ENCODE assay signal across 24 mouse cellular contexts in genomic region chr9:106296637-106297174, GRCm38 (mm10). TPM values are rescaled to one million over a fixed set of nuclear protein-coding genes. Genes with fewer than 3 reads are reported as not detected.
DNase-seq lines count a peak whose midpoint lies in the region; ATAC-seq and TF ChIP-seq lines count a peak whose summit lies in the region.
"Had no signal": no experiment of that assay in that cellular context is flagged by ENCODE, and none has a peak within 500 bp of the region (broad histone marks: within the 10 kb centered on the region; RNA-seq: fewer than 3 reads in every experiment).

No protein-coding gene starts in this region.

- 80% methylated on average over 6 of the region's 6 CpGs for WGBS in intestine, embryonic 16.5 days
- 85% methylated on average over 6 of the region's 6 CpGs for WGBS in intestine, embryonic 15.5 days
- 72% methylated on average over 6 of the region's 6 CpGs for WGBS in lung, postnatal 0 days

- no peaks in the 10 kb centered on the region for H3K4me1 ChIP-seq in intestine, embryonic 16.5 days (ENCODE audit: control insufficient read depth, insufficient read depth, low read length)
- no peaks in the 10 kb centered on the region for H3K4me1 ChIP-seq in intestine, embryonic 15.5 days (replicated peaks)
- no peaks in the 10 kb centered on the region for H3K4me1 ChIP-seq in lung, postnatal 0 days (ENCODE audit: insufficient read depth, low read depth, low read length)
- H3K4me1 ChIP-seq: forebrain, embryonic 12.5 days; forebrain, embryonic 15.5 days had no signal

- no peak overlapping the region for H3K4me3 ChIP-seq in gastrocnemius, adult 2 months
- H3K4me3 ChIP-seq in intestine, embryonic 16.5 days (ENCODE audit: low read length): no peak overlapping the region
- no peak overlapping the region for H3K4me3 ChIP-seq in intestine, embryonic 15.5 days (replicated peaks)
- no peak overlapping the region for H3K4me3 ChIP-seq in lung, postnatal 0 days (ENCODE audit: low read depth, low read length)
- H3K4me3 ChIP-seq: embryonic facial prominence, embryonic 10.5 days; embryonic facial prominence, embryonic 13.5 days; erythroblast, embryonic 14.5 days; forebrain, embryonic 12.5 days; forebrain, embryonic 15.5 days; heart, adult 2 months; heart, embryonic 10.5 days had no signal

- peak; percentile 16 for DNase-seq in gastrocnemius, adult 2 months
- no peak for DNase-seq in gastrocnemius, postnatal 36 days
- DNase-seq in embryo, embryonic 10.5 days (ENCODE audit: low spot score): no peak
- no peak for DNase-seq in lung, postnatal 0 days (ENCODE audit: low spot score)
- DNase-seq: adrenal gland, adult 8-10 months; adrenal gland, postnatal 25 days; cerebellum, adult 18-20 months; cerebellum, adult 9-10 months; cerebellum, postnatal 14 days; gastrocnemius, postnatal 10 days; heart, adult 2 months had no signal

- H3K9ac ChIP-seq in intestine, embryonic 16.5 days (ENCODE audit: low read depth, low read length): no peak overlapping the region
- H3K9ac ChIP-seq in intestine, embryonic 15.5 days: no peak overlapping the region
- no peak overlapping the region for H3K9ac ChIP-seq in lung, postnatal 0 days (replicated peaks; ENCODE audit: low read depth)
- H3K9ac ChIP-seq: embryonic facial prominence, embryonic 13.5 days; forebrain, embryonic 12.5 days; forebrain, embryonic 15.5 days; hindbrain, embryonic 14.5 days had no signal

- H3K27me3 ChIP-seq in intestine, embryonic 16.5 days (replicated peaks; ENCODE audit: control insufficient read depth, insufficient read depth, low read length): no peaks in the 10 kb centered on the region
- no peaks in the 10 kb centered on the region for H3K27me3 ChIP-seq in intestine, embryonic 15.5 days (replicated peaks)
- H3K27me3 ChIP-seq in lung, postnatal 0 days (replicated peaks; ENCODE audit: insufficient read depth, low read length): no peaks in the 10 kb centered on the region
- H3K27me3 ChIP-seq: embryonic facial prominence, embryonic 13.5 days; forebrain, embryonic 12.5 days; forebrain, embryonic 15.5 days had no signal

- TF ChIP-seq EP300 in lung, postnatal 0 days (IDR thresholded peaks at IDR 0.05): no peak

- no peak for TF ChIP-seq CTCF in gastrocnemius, adult 2 months (IDR thresholded peaks at IDR 0.05)
- TF ChIP-seq CTCF in lung, postnatal 0 days (IDR thresholded peaks at IDR 0.05): no peak

- H3K27ac ChIP-seq in gastrocnemius, adult 2 months: no peak overlapping the region
- no peak overlapping the region for H3K27ac ChIP-seq in intestine, embryonic 16.5 days (ENCODE audit: low read length)
- H3K27ac ChIP-seq in intestine, embryonic 15.5 days: no peak overlapping the region
- no peak overlapping the region for H3K27ac ChIP-seq in lung, postnatal 0 days (ENCODE audit: low read length)
- H3K27ac ChIP-seq: embryonic facial prominence, embryonic 10.5 days; embryonic facial prominence, embryonic 13.5 days; forebrain, embryonic 12.5 days; forebrain, embryonic 15.5 days; heart, adult 2 months; heart, embryonic 10.5 days; hindbrain, embryonic 14.5 days; hindbrain, postnatal 0 days had no signal

- 0 out of 2 replicates have a peak, but pooled peaks cover 3% of the 10 kb centered on the region for H3K36me3 ChIP-seq in intestine, embryonic 16.5 days (ENCODE audit: control insufficient read depth, insufficient read depth, low read length)
- H3K36me3 ChIP-seq in intestine, embryonic 15.5 days: no peaks in the 10 kb centered on the region; the same call in 1 of the 2 replicates
- H3K36me3 ChIP-seq in lung, postnatal 0 days (ENCODE audit: insufficient read depth, low read length): no peaks in the 10 kb centered on the region; the same call in 1 of the 2 replicates
- H3K36me3 ChIP-seq: forebrain, embryonic 15.5 days had no signal

- intact Hi-C loops in gastrocnemius, adult 2 months (cut with DNase I): no loop called here
- intact Hi-C loops in gastrocnemius, postnatal 36 days (cut with DNase I): no loop called here

- H3K9me3 ChIP-seq in intestine, embryonic 16.5 days (ENCODE audit: control insufficient read depth, low read length): no peaks in the 10 kb centered on the region
- H3K9me3 ChIP-seq in intestine, embryonic 15.5 days: no peaks in the 10 kb centered on the region
- H3K9me3 ChIP-seq in lung, postnatal 0 days (ENCODE audit: low read length): no peaks in the 10 kb centered on the region
- H3K9me3 ChIP-seq: embryonic facial prominence, embryonic 10.5 days; embryonic facial prominence, embryonic 13.5 days; forebrain, embryonic 12.5 days; forebrain, embryonic 15.5 days; heart, embryonic 10.5 days had no signal

- no peak overlapping the region for H3K4me2 ChIP-seq in intestine, embryonic 16.5 days (ENCODE audit: low read depth, low read length)
- no peak overlapping the region for H3K4me2 ChIP-seq in intestine, embryonic 15.5 days (replicated peaks)
- no peak overlapping the region for H3K4me2 ChIP-seq in lung, postnatal 0 days (replicated peaks; ENCODE audit: low read depth, low read length)
- H3K4me2 ChIP-seq: embryonic facial prominence, embryonic 13.5 days; forebrain, embryonic 12.5 days; forebrain, embryonic 15.5 days; hindbrain, embryonic 14.5 days had no signal

- peak; percentile 50 for ATAC-seq in intestine, embryonic 16.5 days
- no peak for ATAC-seq in intestine, embryonic 15.5 days
- ATAC-seq in megakaryocyte, adult 5-6 weeks (ENCODE audit: poor library complexity, severe bottlenecking): peak; percentile 63; the same call in 1 of the 2 replicates
- ATAC-seq in lung, postnatal 0 days: no peak
- ATAC-seq: activated CD4-positive, CD25-positive, alpha-beta regulatory T cell, adult 4 months; forebrain, embryonic 15.5 days; hindbrain, postnatal 0 days; inflammation-experienced regulatory T-cells, adult 6 months had no signal

RNA-seq across cellular contexts. Expression of gene Poc1a, which starts 15.8 kb away (rescaled TPM):
- total RNA-seq in gastrocnemius, adult 2 months (2021): 1 to 10 TPM; 1.4 to 2.1 TPM
- total RNA-seq in gastrocnemius, postnatal 36 days (2021): 1 to 10 TPM; 1.5 to 1.7 TPM
- polyA plus RNA-seq in intestine, embryonic 16.5 days (2015; fragmentation: Nextera tagmentation; extraction: Ambion mirVana): 27.0 and 29.1 TPM in 2 replicates
- 25.9 and 28.2 TPM in 2 replicates for polyA plus RNA-seq in intestine, embryonic 15.5 days (2015; fragmentation: Nextera tagmentation; extraction: Ambion mirVana)
- 26.7 and 37.1 TPM in 2 replicates for total RNA-seq in megakaryocyte, adult 5-6 weeks (2015)
- total RNA-seq in megakaryocyte, adult 5-6 weeks (2017): 15.7 and 23.1 TPM in 2 replicates
- 9.7 and 9.9 TPM in 2 replicates for polyA plus RNA-seq in lung, postnatal 0 days (2015; fragmentation: Nextera tagmentation; extraction: Ambion mirVana)

RNA-seq across cellular contexts. Expression of gene Alas1, which starts 48.3 kb away (rescaled TPM):
- total RNA-seq in gastrocnemius, adult 2 months (2021): 100 to 1,000 TPM; 209 to 290 TPM
- 100 to 1,000 TPM; 235 to 282 TPM for total RNA-seq in gastrocnemius, postnatal 36 days (2021)
- 129 and 131 TPM in 2 replicates for polyA plus RNA-seq in intestine, embryonic 16.5 days (2015; fragmentation: Nextera tagmentation; extraction: Ambion mirVana)
- polyA plus RNA-seq in intestine, embryonic 15.5 days (2015; fragmentation: Nextera tagmentation; extraction: Ambion mirVana): 110 TPM in 2 replicates
- total RNA-seq in megakaryocyte, adult 5-6 weeks (2015): 84.6 and 91.1 TPM in 2 replicates
- total RNA-seq in megakaryocyte, adult 5-6 weeks (2017): 110 and 116 TPM in 2 replicates
- polyA plus RNA-seq in lung, postnatal 0 days (2015; fragmentation: Nextera tagmentation; extraction: Ambion mirVana): 292 and 310 TPM in 2 replicates

Comparison
In these comparisons a context has a peak if more than half of its experiments do, and no peak if none do; other contexts are left out.
1. ATAC-seq: peak in intestine, embryonic 16.5 days (single experiment) and megakaryocyte, adult 5-6 weeks (single experiment); none in intestine, embryonic 15.5 days (single experiment) and lung, postnatal 0 days (single experiment).
2. RNA of gene Poc1a, which starts 15.8 kb away (total RNA-seq): 15.7 to 37.1 TPM in megakaryocyte, adult 5-6 weeks; 1.4 to 2.1 TPM in gastrocnemius, adult 2 months and 1.5 to 1.7 TPM in gastrocnemius, postnatal 36 days; every median in the first group is over 4 times any median in the second.